Mouse (Mus musculus) neural tube, embryonic 11.5 days (tissue): Measurements from ENCODE around the gene Kif1a. TPM values are rescaled to one million over a fixed set of nuclear protein-coding genes. Genes with fewer than 3 reads are reported as not detected.

Experiments
- ATAC-seq: fragments of 200-750 bp; cut with Nextera tagmentation; 2 replicates; pipeline ENCODE4 v1.8.0; 2017; ENCODE audit warnings: moderate number of reproducible peaks, mild to moderate bottlenecking, moderate TSS enrichment, moderate library complexity; ENCODE audit not compliant: insufficient read depth, low FRiP score, low TSS enrichment
- DNase-seq: peaks from one replicate; pipeline ENCODE4 v3.0.0-alpha.2; 2015; ENCODE audit warnings: low spot score
- H3K27ac ChIP-seq: fragments of 300-500 bp; sonication (generic); 2 replicates; pipeline ENCODE4 v1.5.1; 2014; ENCODE audit warnings: low read depth, mild to moderate bottlenecking, low read length
- H3K27me3 ChIP-seq: fragments of 300-500 bp; sonication (generic); 2 replicates; pipeline ENCODE4 v1.6.1; 2014; ENCODE audit warnings: mild to moderate bottlenecking, low read length, mixed read lengths; ENCODE audit not compliant: control insufficient read depth, insufficient read depth
- H3K36me3 ChIP-seq: fragments of 300-500 bp; sonication (generic); 2 replicates; pipeline ENCODE4 v1.6.1; 2014; ENCODE audit warnings: mild to moderate bottlenecking, low read length, moderate library complexity, mixed read lengths; ENCODE audit not compliant: control insufficient read depth, insufficient read depth
- H3K4me1 ChIP-seq: fragments of 300-500 bp; sonication (generic); 2 replicates; pipeline ENCODE4 v1.6.1; 2014; ENCODE audit warnings: low read length, mixed read lengths; ENCODE audit not compliant: control insufficient read depth, insufficient read depth
- H3K4me2 ChIP-seq: fragments of 300-500 bp; sonication (generic); 2 replicates; pipeline ENCODE4 v1.6.1; 2014; ENCODE audit warnings: low read depth, mild to moderate bottlenecking, moderate library complexity
- H3K4me3 ChIP-seq: fragments of 300-500 bp; sonication (generic); 2 replicates; pipeline ENCODE4 v1.5.1; 2014; ENCODE audit warnings: low read depth, low read length
- H3K9ac ChIP-seq: fragments of 300-500 bp; sonication (generic); 2 replicates; pipeline ENCODE4 v1.6.1; 2014; ENCODE audit warnings: mild to moderate bottlenecking, low read length
- H3K9me3 ChIP-seq: fragments of 300-500 bp; sonication (generic); 2 replicates; pipeline ENCODE4 v1.6.1; 2016; ENCODE audit warnings: low read length; ENCODE audit not compliant: control insufficient read depth
- WGBS: fragments of 180-500 bp; shearing (Covaris S2); extraction: QIAGEN DNeasy Blood & Tissue Kit; methylation state at CpG from one replicate; pipeline ENCODE4 v1.1.7; 2014; 5-methylcytosine and 5-hydroxymethylcytosine counted together
- polyA plus RNA-seq: library from polyadenylated mRNA; unstranded; fragments of >200 nt; fragmentation: Nextera tagmentation; extraction: Ambion mirVana; gene quantifications from 2 replicates; pipeline ENCODE4 v1.2.1, GENCODE M21; 2014

Kif1a gene
- polyA plus RNA-seq, 1 experiment from 2014 or later: 73.8 TPM

- Histone ChIP-seq H3K9ac (peak overlapping the region; percentile 37), H3K4me3 (peak overlapping the region; percentile 36)
- WGBS: 28% methylated on average over 21 of the region's 21 CpGs
Observed at GRCm38 (mm10) chr1:93114713-93115463, 13.1 kb upstream of the Kif1a start.

GRCm38 (mm10) chr1:93102700-93103099, 949 bp upstream of the Kif1a start:
- H3K9ac ChIP-seq: no peak overlapping the region
- 54% methylated on average over 7 of the region's 7 CpGs for WGBS
- H3K4me3 ChIP-seq: no peak overlapping the region

More at GRCm38 (mm10) chr1:93114713-93115463, 13.1 kb upstream of the Kif1a start:
- Histone ChIP-seq H3K4me2 (peak overlapping the region; percentile 55), H3K27me3 (no peaks in the 10 kb centered on the region), H3K9me3 (no peaks in the 10 kb centered on the region), H3K36me3 (no peaks in the 10 kb centered on the region), H3K4me1 (0 out of 2 replicates have a peak, but pooled peaks cover 5% of the 10 kb centered on the region), H3K27ac (no peak overlapping the region)
- ATAC-seq (peak; percentile 100), DNase-seq (peak; percentile 94)

DNA sequence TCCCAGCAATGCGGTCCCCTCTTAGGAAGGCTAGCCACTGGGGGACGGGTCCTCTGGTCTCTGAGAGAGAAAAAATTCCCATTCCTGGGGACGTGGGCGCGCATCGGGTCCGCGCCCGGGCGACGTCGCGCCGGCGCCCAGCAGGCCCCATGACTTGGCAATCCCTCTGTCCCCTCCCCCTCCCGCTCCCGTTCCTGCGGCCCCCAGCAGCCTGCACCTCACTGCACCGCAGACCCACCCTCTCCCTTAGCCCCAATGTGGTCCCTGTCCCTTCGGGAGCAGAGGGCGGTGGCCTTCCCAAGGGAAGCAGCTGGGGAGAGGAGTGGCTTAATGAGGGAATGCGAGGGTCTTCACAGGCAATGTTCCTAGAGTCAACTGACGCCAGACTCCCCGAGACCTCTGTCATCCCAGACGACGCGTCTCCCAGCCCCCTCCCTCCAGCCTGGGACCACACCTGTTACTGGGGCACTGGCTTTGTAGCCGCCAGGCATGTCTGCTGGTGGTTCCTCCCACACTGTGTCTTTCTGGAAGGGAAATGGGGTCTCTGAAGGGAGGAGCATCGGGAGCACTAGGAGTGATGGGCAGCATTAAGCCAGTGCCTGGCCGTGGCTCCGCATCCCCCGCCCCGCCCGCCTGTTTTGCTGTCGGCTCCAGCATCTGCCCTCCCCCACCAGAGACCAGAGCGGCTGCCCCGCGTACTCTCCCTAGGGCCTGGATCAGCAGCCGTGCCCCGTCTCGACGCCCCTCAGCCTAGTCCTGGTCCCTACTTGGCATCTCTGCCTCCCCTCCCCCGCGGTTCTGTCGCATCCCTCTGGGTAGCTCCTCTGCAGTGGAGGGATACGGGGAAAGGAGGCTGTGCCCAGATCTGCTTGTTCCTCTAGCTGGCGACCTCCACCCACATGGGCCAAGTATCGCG, 917 bp downstream of the Kif1a start:
- DNase-seq (peak; percentile 67), ATAC-seq (peak; percentile 69)
- H3K36me3 ChIP-seq: no peaks in the 10 kb centered on the region
- H3K27me3 ChIP-seq: peaks cover 23% of the 10 kb centered on the region
- peak overlapping the region; percentile 58 for H3K9ac ChIP-seq
- WGBS: under 1% methylated on average over 46 of the region's 49 CpGs
- no peaks in the 10 kb centered on the region for H3K9me3 ChIP-seq
- H3K27ac ChIP-seq: peak overlapping the region; percentile 21; the same call in 1 of the 2 replicates
- peak overlapping the region; percentile 68 for H3K4me2 ChIP-seq
- no peaks in the 10 kb centered on the region for H3K4me1 ChIP-seq
- peak overlapping the region; percentile 41 for H3K4me3 ChIP-seq

More at GRCm38 (mm10) chr1:93102700-93103099, 949 bp upstream of the Kif1a start:
- no peak overlapping the region for H3K4me2 ChIP-seq
- H3K27me3 ChIP-seq: peaks cover 23% of the 10 kb centered on the region
- H3K36me3 ChIP-seq: no peaks in the 10 kb centered on the region
- ATAC-seq: no peak
- H3K9me3 ChIP-seq: no peaks in the 10 kb centered on the region
- no peaks in the 10 kb centered on the region for H3K4me1 ChIP-seq
- no peak for DNase-seq
- H3K27ac ChIP-seq: no peak overlapping the region

DNA sequence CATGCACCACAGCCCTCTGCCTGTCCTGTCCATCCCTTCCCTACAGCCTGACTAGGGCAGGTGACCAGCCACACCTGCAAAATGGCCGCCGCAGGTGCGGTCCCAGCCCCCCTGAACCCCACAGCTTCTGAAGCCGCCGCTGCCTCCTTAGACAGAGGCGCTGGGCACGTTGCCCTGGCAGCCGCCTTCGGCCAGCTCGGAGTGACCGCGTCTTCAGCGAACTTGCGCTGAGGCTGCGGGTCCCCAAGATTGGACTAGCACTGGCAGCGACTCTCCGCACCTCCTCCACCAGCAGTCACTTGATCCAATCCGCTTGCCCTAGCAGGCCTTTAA, 1.5 kb downstream of the Kif1a start:
- ATAC-seq: no peak
- H3K27me3 ChIP-seq: peaks cover 23% of the 10 kb centered on the region
- no peaks in the 10 kb centered on the region for H3K36me3 ChIP-seq
- peak overlapping the region; percentile 58 for H3K9ac ChIP-seq
- H3K4me3 ChIP-seq: peak overlapping the region; percentile 41
- 3% methylated on average over 18 of the region's 18 CpGs for WGBS
- DNase-seq: no peak
- no peaks in the 10 kb centered on the region for H3K9me3 ChIP-seq
- no peaks in the 10 kb centered on the region for H3K4me1 ChIP-seq
- no peak overlapping the region for H3K27ac ChIP-seq
- H3K4me2 ChIP-seq: peak overlapping the region; percentile 68

DNA sequence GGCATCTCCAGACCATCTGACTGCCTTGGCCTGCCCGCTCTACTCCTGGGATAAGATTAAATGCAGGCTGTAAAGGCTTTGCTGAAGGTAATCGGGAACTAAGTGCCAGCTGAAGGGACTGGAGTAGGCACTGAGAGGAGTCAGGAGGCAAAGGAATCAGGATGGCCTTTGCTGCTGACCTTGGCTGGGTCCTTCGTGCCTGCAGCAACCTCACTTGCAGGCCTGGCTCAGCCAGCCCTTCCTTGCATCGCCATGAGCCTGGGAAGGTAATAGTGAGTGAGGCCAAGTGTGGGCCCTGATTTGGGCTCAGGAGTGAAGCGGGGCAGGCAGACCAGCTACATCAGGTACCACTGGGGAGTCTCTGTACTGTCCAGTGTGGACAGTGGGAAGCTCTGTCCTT, 2.8 kb downstream of the Kif1a start:
- peaks cover 23% of the 10 kb centered on the region for H3K27me3 ChIP-seq
- 84% methylated on average over 5 of the region's 5 CpGs for WGBS
- H3K9me3 ChIP-seq: no peaks in the 10 kb centered on the region
- no peak for DNase-seq
- no peak overlapping the region for H3K9ac ChIP-seq
- no peaks in the 10 kb centered on the region for H3K36me3 ChIP-seq
- no peak for ATAC-seq
- no peak overlapping the region for H3K4me3 ChIP-seq
- no peak overlapping the region for H3K27ac ChIP-seq
- no peaks in the 10 kb centered on the region for H3K4me1 ChIP-seq
- H3K4me2 ChIP-seq: no peak overlapping the region

DNA sequence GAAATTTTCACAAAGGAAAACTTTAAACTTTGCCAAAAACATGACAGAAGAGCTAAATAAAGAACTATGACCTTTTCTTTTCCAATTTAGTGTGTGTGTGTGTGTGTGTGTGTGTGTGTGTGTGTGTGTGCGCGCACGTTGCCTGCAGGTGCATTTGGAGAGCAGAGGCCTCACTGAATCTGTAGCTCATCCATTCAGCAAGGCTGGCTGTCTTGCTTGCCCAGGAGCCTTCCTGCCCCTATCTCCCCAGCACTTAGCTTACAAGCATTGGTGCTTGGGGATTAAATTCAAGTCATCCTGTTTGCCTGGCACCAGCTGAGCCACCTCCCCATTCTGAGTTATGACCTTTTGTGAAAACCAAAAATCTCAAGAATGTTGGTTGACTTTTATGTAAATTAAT, 9.2 kb downstream of the Kif1a start:
- DNase-seq (no peak), ATAC-seq (no peak)
- WGBS: 98% methylated on average over 3 of the region's 3 CpGs
- Histone ChIP-seq H3K4me2 (no peak overlapping the region), H3K36me3 (no peaks in the 10 kb centered on the region), H3K4me1 (no peaks in the 10 kb centered on the region), H3K9ac (no peak overlapping the region), H3K4me3 (no peak overlapping the region), H3K27me3 (no peaks in the 10 kb centered on the region), H3K9me3 (no peaks in the 10 kb centered on the region), H3K27ac (no peak overlapping the region)

DNA sequence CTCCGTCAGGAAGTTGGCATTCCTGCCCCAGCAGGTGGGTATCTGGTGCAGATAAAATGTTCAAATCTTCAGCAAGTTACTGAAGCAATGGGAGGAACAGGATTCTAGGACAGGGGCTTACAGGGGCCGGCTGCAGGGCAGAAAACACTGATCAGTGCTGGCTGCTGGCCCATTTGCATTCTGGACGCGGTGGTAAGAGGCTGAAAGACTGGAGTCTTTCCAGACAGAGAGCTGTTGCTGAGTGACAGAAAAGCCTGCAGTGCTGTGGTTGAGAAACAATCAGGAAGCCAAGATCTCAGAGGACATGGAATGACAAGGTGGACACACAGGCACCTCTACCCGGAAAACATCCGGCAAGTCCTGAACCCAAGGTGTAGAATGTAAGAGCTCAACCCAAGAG, 16.6 kb downstream of the Kif1a start:
- Histone ChIP-seq H3K27me3 (no peaks in the 10 kb centered on the region), H3K4me3 (no peak overlapping the region), H3K9ac (no peak overlapping the region), H3K27ac (no peak overlapping the region), H3K9me3 (no peaks in the 10 kb centered on the region), H3K36me3 (no peaks in the 10 kb centered on the region), H3K4me2 (no peak overlapping the region), H3K4me1 (peaks cover 1% of the 10 kb centered on the region)
- WGBS: 66% methylated on average over 6 of the region's 6 CpGs
- DNase-seq (no peak), ATAC-seq (no peak)

GRCm38 (mm10) chr1:93083420-93084285, 18.1 kb downstream of the Kif1a start:
- no peak overlapping the region for H3K27ac ChIP-seq
- H3K4me3 ChIP-seq: no peak overlapping the region
- no peak overlapping the region for H3K4me2 ChIP-seq
- no peaks in the 10 kb centered on the region for H3K9me3 ChIP-seq
- H3K9ac ChIP-seq: no peak overlapping the region
- H3K27me3 ChIP-seq: no peaks in the 10 kb centered on the region
- ATAC-seq (no peak), DNase-seq (no peak)
- no peaks in the 10 kb centered on the region for H3K36me3 ChIP-seq
- 87% methylated on average over 12 of the region's 12 CpGs for WGBS
- peaks cover 8% of the 10 kb centered on the region for H3K4me1 ChIP-seq
